Mouse (Mus musculus): ENCODE data around the gene Gm4884. TPM values are rescaled to one million over a fixed set of nuclear protein-coding genes. Genes with fewer than 3 reads are reported as not detected.
"Not testable (repeated sequence)": the region's sequence is repeated elsewhere in the genome, so short reads cannot be mapped to it uniquely, and the experiment has no call there.

Gm4884 gene
- total RNA-seq (2015; ENCODE audit: low replicate concordance) (not detected in 2 replicates), total RNA-seq (2017; ENCODE audit: low replicate concordance) (not detected in 2 replicates)

DNA sequence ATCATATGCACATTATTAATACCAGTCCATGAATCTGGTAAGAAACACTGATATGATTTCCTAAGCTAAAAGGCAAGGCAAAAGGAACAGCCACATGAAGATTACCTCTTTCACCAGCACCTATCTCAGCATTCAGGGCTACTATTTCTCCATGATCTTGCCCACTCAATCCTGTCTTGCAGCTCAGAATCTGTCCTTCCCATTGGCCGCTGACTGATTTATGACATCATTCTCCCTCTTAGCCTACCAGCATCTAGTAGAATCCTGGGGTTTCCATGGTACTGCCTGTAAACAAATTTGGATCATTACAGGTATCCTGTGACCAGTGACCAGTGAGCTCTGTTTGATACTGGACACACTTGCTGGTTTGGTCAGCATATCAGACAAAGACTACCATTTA, at the start of gene Gm4884:
Gm4884 (plus strand) TSS at position 301 of the 400 bp plus-strand sequence.
- ATAC-seq (replicated peaks; ENCODE audit: low FRiP score, poor library complexity, severe bottlenecking), result not testable (repeated sequence)

DNA sequence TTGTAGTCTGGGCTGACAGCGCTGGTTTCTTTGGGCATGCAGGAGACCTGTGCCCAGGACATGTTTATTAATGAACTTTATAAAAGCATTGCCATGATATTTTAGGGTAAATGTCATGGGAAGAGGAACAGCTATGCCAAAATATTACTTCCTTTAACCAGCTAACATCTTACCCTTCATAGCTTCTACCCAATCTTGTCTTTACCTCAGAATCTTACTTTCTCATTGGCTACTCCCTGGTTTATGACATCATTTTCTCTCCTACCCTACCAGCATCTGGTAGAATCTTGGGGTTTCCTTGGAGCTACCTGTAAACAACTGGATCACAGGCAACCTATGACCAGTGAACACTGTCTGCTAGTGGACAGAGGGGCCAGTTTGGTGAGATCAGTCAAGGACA, 45.3 kb upstream of the Gm4884 start, which contains the start of gene 4930433I11Rik:
4930433I11Rik (plus strand) TSS at position 301 of the 400 bp plus-strand sequence.
- ATAC-seq (replicated peaks; ENCODE audit: low FRiP score, poor library complexity, severe bottlenecking), result no peak

DNA sequence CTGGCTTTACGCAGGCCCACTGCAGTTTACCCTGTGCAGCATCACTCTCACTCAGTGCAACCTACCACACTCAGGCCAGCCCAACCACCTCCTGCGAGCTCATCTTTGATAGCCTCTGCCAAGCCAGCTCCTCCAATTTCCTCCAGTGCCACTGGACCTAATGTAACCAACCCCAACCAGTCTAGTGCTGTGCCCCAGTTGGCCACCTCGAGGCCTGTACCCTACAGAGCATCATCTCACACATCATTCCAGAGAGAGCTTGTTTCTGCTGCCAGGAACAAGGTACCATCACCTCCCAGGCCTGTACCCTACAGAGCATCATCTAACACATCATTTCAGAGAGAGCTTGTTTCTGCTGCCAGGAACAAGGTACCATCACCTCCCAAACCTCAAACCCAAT, 11.5 kb downstream of the Gm4884 start:
- ATAC-seq (replicated peaks; ENCODE audit: low FRiP score, poor library complexity, severe bottlenecking), result not testable (repeated sequence)

Other genes starting within 250 kb of the Gm4884 start
- not detected in 2 replicates for gene Vstm2b, start 134.4 kb upstream of the Gm4884 start, total RNA-seq (2015; ENCODE audit: low replicate concordance)
- gene Vstm2b, start 134.4 kb upstream of the Gm4884 start, total RNA-seq (2017; ENCODE audit: low replicate concordance), result not detected in 2 replicates
- not detected in 2 replicates for gene 4930433I11Rik, start 45.2 kb upstream of the Gm4884 start, total RNA-seq (2015; ENCODE audit: low replicate concordance)
- not detected in 2 replicates for gene 4930433I11Rik, start 45.2 kb upstream of the Gm4884 start, total RNA-seq (2017; ENCODE audit: low replicate concordance)
- not detected in 2 replicates for gene Gm5592, start 121.1 kb downstream of the Gm4884 start, total RNA-seq (2015; ENCODE audit: low replicate concordance)
- not detected in 2 replicates for gene Gm5592, start 121.1 kb downstream of the Gm4884 start, total RNA-seq (2017; ENCODE audit: low replicate concordance)